Comparison of ENCODE assay signal across 8 mouse cellular contexts in genomic region chr11:49847071-49847810, GRCm38 (mm10). TPM values are rescaled to one million over a fixed set of nuclear protein-coding genes. Genes with fewer than 3 reads are reported as not detected.
A peak's percentile ranks its signal among the peaks of the same experiment; 100 is the strongest.
DNase-seq lines count a peak whose midpoint lies in the region; ATAC-seq lines count a peak whose summit lies in the region.

No protein-coding gene starts in this region.

- H3K4me2 ChIP-seq in heart, embryonic 15.5 days = peak overlapping the region; percentile 71
- H3K4me2 ChIP-seq in limb, embryonic 15.5 days = peak overlapping the region; percentile 61
- peak overlapping the region; percentile 83 for H3K4me2 ChIP-seq in midbrain, embryonic 14.5 days (ENCODE audit: low read length)

- WGBS in heart, embryonic 15.5 days = 8% methylated on average over 29 of the region's 29 CpGs
- WGBS in limb, embryonic 15.5 days = 8% methylated on average over 29 of the region's 29 CpGs
- WGBS in midbrain, embryonic 14.5 days = 8% methylated on average over 29 of the region's 29 CpGs

- H3K4me3 ChIP-seq in heart, embryonic 15.5 days = peak overlapping the region; percentile 97
- peak overlapping the region; percentile 94 for H3K4me3 ChIP-seq in limb, embryonic 15.5 days
- peak overlapping the region; percentile 92 for H3K4me3 ChIP-seq in midbrain, embryonic 14.5 days (replicated peaks; ENCODE audit: low read depth, low read length)

- ATAC-seq in cerebellum, adult (ENCODE audit: insufficient number of reproducible peaks, low FRiP score, low TSS enrichment) = 0 out of 2 replicates have a peak, but pooled peaks have one; percentile 7
- peak; percentile 0; the same call in 1 of the 2 replicates for ATAC-seq in heart, embryonic 15.5 days (replicated peaks; ENCODE audit: insufficient number of reproducible peaks, insufficient read depth, low FRiP score, low read depth)
- no peak for ATAC-seq in limb, embryonic 15.5 days (ENCODE audit: insufficient number of reproducible peaks, low FRiP score, low TSS enrichment, low read depth)
- ATAC-seq in midbrain, embryonic 14.5 days (ENCODE audit: low FRiP score, low TSS enrichment) = peak; percentile 2

- no peaks in the 10 kb centered on the region for H3K27me3 ChIP-seq in heart, embryonic 15.5 days
- no peaks in the 10 kb centered on the region for H3K27me3 ChIP-seq in limb, embryonic 15.5 days
- no peaks in the 10 kb centered on the region for H3K27me3 ChIP-seq in midbrain, embryonic 14.5 days (ENCODE audit: control insufficient read depth, insufficient read depth, low read length)

- H3K36me3 ChIP-seq in heart, embryonic 15.5 days = peaks cover 5% of the 10 kb centered on the region; the same call in 1 of the 2 replicates
- H3K36me3 ChIP-seq in limb, embryonic 15.5 days = peaks cover 8% of the 10 kb centered on the region
- peaks cover 11% of the 10 kb centered on the region; the same call in 1 of the 2 replicates for H3K36me3 ChIP-seq in midbrain, embryonic 14.5 days (ENCODE audit: control insufficient read depth, insufficient read depth, low read length)

- no peaks in the 10 kb centered on the region for H3K9me3 ChIP-seq in heart, embryonic 15.5 days (replicated peaks)
- H3K9me3 ChIP-seq in limb, embryonic 15.5 days = no peaks in the 10 kb centered on the region
- H3K9me3 ChIP-seq in midbrain, embryonic 14.5 days (ENCODE audit: control insufficient read depth, low read length) = no peaks in the 10 kb centered on the region

- H3K9ac ChIP-seq in heart, embryonic 15.5 days = peak overlapping the region; percentile 95
- H3K9ac ChIP-seq in limb, embryonic 15.5 days = peak overlapping the region; percentile 78
- peak overlapping the region; percentile 94 for H3K9ac ChIP-seq in midbrain, embryonic 14.5 days (replicated peaks; ENCODE audit: low read length)

- peak overlapping the region; percentile 91 for H3K27ac ChIP-seq in heart, embryonic 15.5 days
- H3K27ac ChIP-seq in limb, embryonic 15.5 days = peak overlapping the region; percentile 70
- H3K27ac ChIP-seq in midbrain, embryonic 14.5 days (replicated peaks; ENCODE audit: low read depth, low read length) = peak overlapping the region; percentile 89

- peaks cover 22% of the 10 kb centered on the region for H3K4me1 ChIP-seq in heart, embryonic 15.5 days (replicated peaks)
- peaks cover 20% of the 10 kb centered on the region for H3K4me1 ChIP-seq in limb, embryonic 15.5 days
- peaks cover 21% of the 10 kb centered on the region for H3K4me1 ChIP-seq in midbrain, embryonic 14.5 days (ENCODE audit: control insufficient read depth, insufficient read depth, low read length)

- DNase-seq in cerebellum, adult 11 months = no peak
- DNase-seq in 416B (ENCODE audit: low read depth) = peak; percentile 78
- DNase-seq in c-Kit-negative CD71-positive TER-119-positive erythroid progenitor cells, embryonic 14.5 days (ENCODE audit: low read depth, low spot score) = peak; percentile 26
- DNase-seq in midbrain, embryonic 14.5 days = peak; percentile 68
- no peak for DNase-seq in frontal cortex, postnatal 36 days (ENCODE audit: low spot score in 2 of 2)

RNA-seq across cellular contexts. Expression of gene Mapk9, which starts 0.7 kb away (rescaled TPM):
- polyA plus RNA-seq in heart, embryonic 15.5 days (2015; fragmentation: Nextera tagmentation; extraction: Ambion mirVana) = 31.1 and 33.0 TPM in 2 replicates
- 31.6 and 33.2 TPM in 2 replicates for polyA plus RNA-seq in limb, embryonic 15.5 days (2015; fragmentation: Nextera tagmentation; extraction: Ambion mirVana)
- polyA plus RNA-seq in midbrain, embryonic 14.5 days (2014; fragmentation: Nextera tagmentation; extraction: Ambion mirVana) = 58.7 and 72.4 TPM in 2 replicates

RNA-seq across cellular contexts. Expression of gene Gfpt2, which starts 53.3 kb away (rescaled TPM):
- 10.3 and 11.7 TPM in 2 replicates for polyA plus RNA-seq in heart, embryonic 15.5 days (2015; fragmentation: Nextera tagmentation; extraction: Ambion mirVana)
- 32.0 and 34.3 TPM in 2 replicates for polyA plus RNA-seq in limb, embryonic 15.5 days (2015; fragmentation: Nextera tagmentation; extraction: Ambion mirVana)
- polyA plus RNA-seq in midbrain, embryonic 14.5 days (2014; fragmentation: Nextera tagmentation; extraction: Ambion mirVana) = 4.1 and 4.5 TPM in 2 replicates

RNA-seq across cellular contexts. Expression of gene Rasgef1c, which starts 54.4 kb away (rescaled TPM):
- polyA plus RNA-seq in heart, embryonic 15.5 days (2015; fragmentation: Nextera tagmentation; extraction: Ambion mirVana) = 0.05 and 0.28 TPM in 2 replicates
- 0.76 and 1.4 TPM in 2 replicates for polyA plus RNA-seq in limb, embryonic 15.5 days (2015; fragmentation: Nextera tagmentation; extraction: Ambion mirVana)
- 24.9 and 36.2 TPM in 2 replicates for polyA plus RNA-seq in midbrain, embryonic 14.5 days (2014; fragmentation: Nextera tagmentation; extraction: Ambion mirVana)

Comparison
In these comparisons a context has a peak if more than half of its experiments do, and no peak if none do; other contexts are left out.
1. DNase-seq: peak in 416B (single experiment), c-Kit-negative CD71-positive TER-119-positive erythroid progenitor cells, embryonic 14.5 days (single experiment) and midbrain, embryonic 14.5 days (single experiment); none in cerebellum, adult 11 months (single experiment) and frontal cortex, postnatal 36 days (0 of 2).
2. RNA of gene Rasgef1c, which starts 54.4 kb away (polyA plus RNA-seq): 24.9 to 36.2 TPM in midbrain, embryonic 14.5 days; 0.76 to 1.4 TPM in limb, embryonic 15.5 days and 0.05 to 0.28 TPM in heart, embryonic 15.5 days; every median in the first group is over 10 times any median in the second.
3. Peak in every context shown above with its lines, with median percentiles within 50 percentile points of each other: H3K27ac ChIP-seq, H3K4me2 ChIP-seq, H3K4me3 ChIP-seq and H3K9ac ChIP-seq.